Mouse (Mus musculus) heart, adult 9 months (tissue): ENCODE results near the gene Ms4a6d.

Experiments used
- DNase-seq, 2 experiments: peaks; one replicate each; pipeline ENCODE4 v3.0.0; 2022; ENCODE audit warnings: low spot score in 2 of 2

The Ms4a6d gene

DNA sequence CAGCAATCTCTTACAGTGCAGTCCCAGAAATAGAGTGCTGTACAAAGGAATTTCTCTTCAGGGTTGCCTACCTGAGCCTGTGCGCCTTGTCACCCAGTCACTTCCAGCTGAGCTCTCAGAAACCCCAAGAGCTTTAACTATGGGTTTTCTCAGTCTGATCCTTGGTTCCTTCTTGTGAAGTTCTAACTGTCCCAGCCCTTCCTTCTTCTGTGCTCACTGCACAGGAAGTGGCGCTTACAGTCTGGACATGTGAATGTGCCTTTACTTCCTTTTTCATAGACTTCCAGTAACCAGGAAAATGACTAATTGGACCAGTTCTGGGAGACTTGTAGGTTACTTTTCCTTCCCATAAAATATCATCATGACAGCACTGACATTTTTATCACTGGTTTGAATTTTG is at the start of gene Ms4a6d:
TSS of gene Ms4a6d (minus strand) at position 247 of the 400 bp plus-strand sequence.
- DNase-seq, result peak in 1 of 2 experiments; percentile 16

DNA sequence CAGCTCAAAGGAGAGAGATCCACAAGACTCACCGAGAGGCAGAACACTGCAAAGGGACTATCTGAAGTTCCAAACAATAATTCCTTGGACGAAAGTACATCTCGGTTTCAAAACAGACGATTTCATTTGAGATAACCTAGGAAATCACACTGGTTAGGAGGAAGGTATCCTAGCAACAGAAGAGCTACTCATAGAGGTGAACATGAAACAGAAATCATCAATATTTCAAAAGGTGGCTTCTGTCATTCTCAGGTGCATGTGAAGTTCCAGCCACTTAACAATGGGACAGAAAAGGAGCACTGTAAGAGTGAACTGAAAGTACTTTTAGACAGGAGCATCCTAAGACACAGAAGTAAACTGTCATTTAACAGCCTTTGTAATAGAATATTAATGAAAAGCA is 44.9 kb upstream of the Ms4a6d start:
- DNase-seq, result no peak

GRCm38 (mm10) chr19:11646166-11646565 is 41.5 kb upstream of the Ms4a6d start:
- DNase-seq, result no peak

GRCm38 (mm10) chr19:11640732-11641131 is 36.1 kb upstream of the Ms4a6d start, which contains the start of gene Ms4a3:
Gene Ms4a3, minus strand, starts transcription at chr19:11640851.
- DNase-seq, result no peak

DNA sequence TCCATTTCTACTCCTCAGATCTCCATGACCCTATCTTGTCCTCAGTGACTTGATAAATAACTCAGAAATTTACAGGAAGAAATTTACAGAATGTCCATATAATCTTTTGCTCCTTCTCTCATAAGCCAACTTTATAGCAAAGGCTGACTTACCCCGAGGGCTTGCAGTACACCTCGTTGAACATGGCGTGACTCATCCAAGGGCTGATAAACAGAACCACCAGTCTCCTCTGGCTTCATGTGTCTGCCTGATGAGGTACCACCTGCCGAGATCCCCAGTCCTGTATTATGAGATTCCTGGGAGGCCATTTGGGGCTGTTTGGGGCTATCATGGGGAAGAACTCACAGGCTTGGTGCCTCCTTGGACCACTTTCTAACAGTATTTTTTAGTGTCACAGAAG is 34.4 kb upstream of the Ms4a6d start:
- no peak for DNase-seq

DNA sequence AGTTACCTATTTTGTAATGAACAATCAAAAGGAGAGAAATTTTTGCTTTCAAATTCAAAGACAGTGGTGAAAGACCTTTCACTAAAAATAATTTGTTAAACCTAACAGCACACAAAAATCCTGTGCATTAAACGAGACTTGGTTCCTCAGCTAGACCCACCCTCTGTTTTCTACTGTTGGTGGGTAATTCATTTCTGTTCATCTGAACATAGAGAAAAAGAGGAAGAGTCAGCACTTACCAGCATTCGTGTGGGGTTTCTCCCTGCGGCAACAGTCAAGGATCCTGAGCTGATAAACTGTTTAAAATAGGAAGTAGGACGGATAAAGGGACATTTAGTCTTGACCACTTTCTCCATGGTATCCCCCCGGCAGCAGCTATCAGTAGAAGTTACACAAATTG is 30.9 kb upstream of the Ms4a6d start:
- no peak for DNase-seq

GRCm38 (mm10) chr19:11634330-11634729 is 29.7 kb upstream of the Ms4a6d start:
- DNase-seq, result no peak

- no peak for DNase-seq
Measured at GRCm38 (mm10) chr19:11633732-11634131, 29.1 kb upstream of the Ms4a6d start.

GRCm38 (mm10) chr19:11625231-11625630 is 20.6 kb upstream of the Ms4a6d start:
- DNase-seq, result no peak

DNA sequence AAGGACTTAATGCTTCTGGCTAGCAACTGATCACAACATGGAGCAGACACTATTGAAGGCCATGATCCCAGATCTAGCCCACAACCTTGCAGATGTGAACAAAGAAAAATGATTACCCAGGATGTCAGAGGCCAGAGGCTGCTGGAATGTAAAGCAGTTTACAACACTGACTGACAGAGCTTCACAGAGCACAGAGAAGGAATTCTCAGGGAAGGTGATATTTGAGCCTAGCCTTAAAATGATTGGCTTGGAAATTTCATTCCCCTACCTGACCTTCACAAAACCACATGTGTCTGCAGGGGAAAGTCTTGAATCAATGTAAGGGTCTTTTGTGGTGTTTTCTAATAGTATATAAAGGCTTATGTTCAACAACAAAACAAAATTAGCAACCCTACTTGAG is 20.2 kb upstream of the Ms4a6d start:
- DNase-seq, result no peak

- no peak for DNase-seq
Measured at GRCm38 (mm10) chr19:11623551-11623950, 18.9 kb upstream of the Ms4a6d start, which contains the start of gene Ms4a2. Gene Ms4a2, minus strand, starts transcription at chr19:11623719.

DNA sequence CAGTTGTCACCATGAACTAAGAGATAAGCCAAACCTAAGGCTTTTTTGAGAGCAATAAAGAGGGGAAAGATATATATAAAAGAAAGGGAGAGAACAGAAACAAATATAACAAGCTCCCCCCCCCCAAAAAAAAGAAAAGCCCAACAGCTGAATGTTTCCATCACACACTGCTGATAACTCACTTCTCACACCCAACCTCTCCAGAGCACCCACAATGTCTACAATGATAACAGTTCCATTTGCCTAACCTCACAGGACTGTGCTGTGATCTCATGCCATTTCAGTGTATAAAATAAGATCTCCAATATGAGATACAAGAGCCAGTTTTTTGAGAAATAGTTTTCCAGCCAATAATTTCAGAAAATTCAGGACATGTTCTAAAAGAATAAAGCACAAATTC is 13.3 kb upstream of the Ms4a6d start:
- no peak for DNase-seq

DNA sequence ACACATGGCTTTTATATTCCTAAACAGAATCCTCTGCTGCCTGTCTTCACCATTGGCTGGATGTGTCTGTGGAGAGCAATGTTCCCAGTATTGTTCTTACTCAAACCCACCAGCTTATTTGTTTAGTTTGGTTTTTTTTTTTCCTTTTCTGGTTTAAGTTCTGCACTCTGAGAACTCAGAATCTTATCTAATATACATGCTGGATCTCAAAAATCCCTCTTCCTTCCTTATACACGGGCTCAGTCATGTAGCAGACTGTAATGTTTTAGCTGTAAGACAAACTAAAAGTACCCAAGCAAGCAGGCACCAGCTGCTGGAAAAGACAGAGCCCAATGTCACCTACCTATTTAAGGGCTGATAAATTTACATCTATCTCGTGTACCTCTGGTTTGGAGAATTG is 10.2 kb upstream of the Ms4a6d start:
- DNase-seq, result no peak

- no peak for DNase-seq
Measured at GRCm38 (mm10) chr19:11613776-11614443, 9.3 kb upstream of the Ms4a6d start.

DNA sequence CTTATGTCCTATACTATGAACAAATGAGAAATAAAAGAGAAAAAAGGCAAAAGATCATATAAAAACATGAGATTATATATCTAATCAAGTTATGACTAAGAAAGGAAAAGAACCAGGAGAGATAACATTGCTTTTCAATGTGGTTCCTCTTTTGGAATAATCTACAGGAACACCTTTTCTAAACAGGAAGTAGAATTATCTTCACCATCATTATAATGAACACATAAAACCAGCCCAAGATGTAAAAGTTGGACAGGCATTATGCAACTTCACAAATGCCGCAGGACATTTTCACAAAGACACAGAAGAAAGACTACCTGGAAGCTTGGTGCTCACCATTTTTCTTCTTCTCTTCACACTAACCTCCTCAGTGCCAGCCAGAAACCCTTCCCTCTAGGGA is 8.4 kb upstream of the Ms4a6d start:
- no peak for DNase-seq

DNA sequence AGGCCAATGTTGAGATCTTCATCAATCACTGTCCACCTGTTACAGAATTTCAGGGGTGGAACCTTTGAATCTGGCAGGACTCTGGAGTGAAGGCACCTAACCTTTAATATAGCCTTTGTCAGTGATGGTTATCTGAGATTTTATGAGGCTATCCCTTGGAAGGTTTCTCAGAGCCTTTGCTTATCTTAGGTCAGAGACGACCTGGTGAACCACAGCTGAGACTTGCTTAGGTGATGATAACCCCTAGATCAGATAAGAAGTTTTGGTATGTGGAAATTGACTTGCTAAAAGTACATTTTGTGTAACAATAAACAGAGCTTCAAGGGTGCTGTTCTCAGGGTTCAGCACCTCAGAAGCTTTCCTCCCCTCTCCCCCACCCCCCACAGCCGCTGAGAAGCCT is 7.6 kb upstream of the Ms4a6d start:
- no peak for DNase-seq

GRCm38 (mm10) chr19:11611541-11611945 is 6.9 kb upstream of the Ms4a6d start:
- DNase-seq, result no peak

DNA sequence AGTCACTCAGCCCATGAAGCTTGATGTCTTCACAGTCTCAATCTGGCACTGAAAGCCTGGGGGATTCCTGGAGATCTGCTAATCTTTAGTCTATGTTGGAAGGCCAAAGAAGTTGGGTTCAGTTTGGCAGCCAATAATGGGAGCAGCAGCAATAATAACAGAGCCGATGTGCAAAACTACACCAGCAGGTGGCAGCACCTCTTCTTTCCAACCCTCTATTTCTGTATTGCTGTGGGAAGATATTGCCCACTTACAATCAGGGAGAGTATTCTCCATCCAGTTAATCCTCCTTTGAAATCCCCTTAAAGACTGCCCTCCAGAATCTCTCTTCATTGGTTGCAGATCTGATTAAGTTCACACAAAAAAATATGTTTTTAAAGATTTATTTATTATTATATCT is 3.5 kb upstream of the Ms4a6d start:
- DNase-seq, result no peak

DNA sequence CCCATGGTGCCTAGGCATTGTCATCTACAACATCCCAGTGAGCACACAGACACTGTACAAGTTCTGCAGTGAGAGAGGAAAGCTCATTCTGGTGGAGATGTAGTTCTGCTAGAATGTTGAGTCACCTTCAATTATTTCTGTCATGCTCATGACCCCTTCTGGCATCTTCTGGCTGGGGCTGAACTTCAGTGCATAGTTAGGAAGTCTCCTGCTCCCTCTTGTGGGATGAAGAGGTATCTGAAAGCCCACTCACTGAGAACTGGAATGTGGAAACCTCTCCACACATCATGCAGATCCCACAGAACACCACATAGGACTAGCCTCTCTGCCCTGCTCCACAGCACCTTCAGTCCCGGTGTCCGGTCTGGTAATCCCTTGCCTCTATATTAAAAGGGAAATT is 2.6 kb downstream of the Ms4a6d start:
- peak; percentile 31 to 41 for DNase-seq

GRCm38 (mm10) chr19:11601349-11601748 is 3.3 kb downstream of the Ms4a6d start:
- no peak for DNase-seq

DNA sequence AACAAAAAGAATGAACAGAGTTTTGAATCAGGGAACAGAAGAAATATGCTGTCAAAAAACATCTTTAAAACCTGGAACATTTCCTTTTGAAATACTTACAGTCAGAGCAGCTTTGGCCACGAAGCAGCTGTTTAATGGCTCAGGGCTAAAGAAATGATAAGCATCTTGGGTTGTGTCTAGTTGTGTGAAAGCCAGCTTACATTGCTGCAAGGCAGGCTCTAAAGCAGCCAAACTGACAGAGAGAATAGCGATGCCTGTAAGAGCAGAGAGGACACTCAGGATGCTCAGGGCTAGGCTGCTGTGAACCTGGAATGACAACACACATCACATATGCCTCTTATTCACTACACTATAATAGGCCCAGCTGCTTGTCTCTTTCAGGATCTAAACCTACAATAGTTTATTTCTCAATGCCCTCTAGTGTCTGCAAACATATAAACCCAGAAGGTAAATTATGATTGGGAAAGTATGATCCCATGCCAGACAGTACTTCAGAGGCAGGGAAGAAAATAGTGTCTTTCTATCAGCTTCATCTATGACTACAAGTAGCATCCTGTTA is 14.7 kb downstream of the Ms4a6d start:
- DNase-seq, result no peak

DNA sequence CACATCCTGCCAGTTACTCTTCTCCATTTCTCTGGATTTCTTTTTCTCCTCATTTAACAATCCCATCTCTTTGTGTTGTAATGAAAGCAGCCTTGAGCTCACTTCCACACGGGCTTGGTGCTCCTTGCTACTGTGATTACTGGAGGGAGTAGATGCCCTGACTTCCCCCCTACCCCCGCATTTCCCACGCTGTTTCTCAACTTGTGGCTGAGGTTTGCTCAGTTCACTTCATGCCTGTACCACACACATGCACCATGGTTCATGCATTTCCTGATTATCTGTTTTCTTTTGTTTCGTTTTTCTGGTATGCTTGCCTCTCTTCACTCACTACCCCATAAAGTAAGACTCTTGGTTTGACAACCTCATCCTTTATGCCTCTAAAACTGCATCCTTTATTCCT is 15.4 kb downstream of the Ms4a6d start:
- DNase-seq, result no peak

DNA sequence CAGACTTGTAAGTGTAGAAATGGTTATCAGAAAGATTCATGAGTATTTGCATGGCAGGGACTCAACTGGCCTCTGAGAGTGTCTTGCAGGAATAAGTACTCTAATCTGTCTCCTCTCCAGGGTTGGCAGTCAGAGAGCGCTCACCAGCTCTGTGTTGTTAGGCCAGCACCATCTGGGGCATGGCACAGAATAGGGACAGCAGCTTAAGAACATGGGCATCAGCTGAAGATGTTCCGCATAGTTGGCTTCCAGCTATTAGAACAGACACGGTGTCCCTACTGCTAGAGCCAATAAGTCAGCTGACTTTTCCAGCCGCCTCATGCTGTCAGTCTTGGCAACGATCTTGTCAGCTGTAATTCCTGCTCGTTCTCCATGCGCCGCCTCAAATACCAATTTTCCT is 29.7 kb downstream of the Ms4a6d start:
- DNase-seq, result no peak

GRCm38 (mm10) chr19:11559560-11559959 is 45.1 kb downstream of the Ms4a6d start:
- peak; percentile 31 to 44 for DNase-seq
